Comparison of ENCODE assay signal across 8 mouse cellular contexts in genomic region chr2:128128532-128128931, GRCm38 (mm10). TPM values are rescaled to one million over a fixed set of nuclear protein-coding genes. Genes with fewer than 3 reads are reported as not detected.
A peak's percentile ranks its signal among the peaks of the same experiment; 100 is the strongest.
DNase-seq lines count a peak whose midpoint lies in the region; ATAC-seq and TF ChIP-seq lines count a peak whose summit lies in the region.

No protein-coding gene starts in this region.

- no peaks in the 10 kb centered on the region for H3K9me3 ChIP-seq in intestine, embryonic 15.5 days
- no peaks in the 10 kb centered on the region for H3K9me3 ChIP-seq in midbrain, postnatal 0 days (ENCODE audit: low read length)

- TF ChIP-seq CTCF in layer of hippocampus, adult 2 months (conservative IDR thresholded peaks at IDR 0.05) = no peak
- no peak for TF ChIP-seq CTCF in embryonic fibroblast, embryonic 13.5 days (IDR thresholded peaks at IDR 0.05; ENCODE audit: borderline replicate concordance, insufficient read depth, low read length)
- TF ChIP-seq CTCF in midbrain, postnatal 0 days (IDR thresholded peaks at IDR 0.05) = no peak

- peak overlapping the region; percentile 69; the same call in 1 of the 2 replicates for H3K9ac ChIP-seq in intestine, embryonic 15.5 days
- H3K9ac ChIP-seq in midbrain, postnatal 0 days (replicated peaks; ENCODE audit: low read length, poor library complexity, severe bottlenecking) = no peak overlapping the region

- H3K27me3 ChIP-seq in intestine, embryonic 15.5 days (replicated peaks) = peaks cover 12% of the 10 kb centered on the region
- H3K27me3 ChIP-seq in midbrain, postnatal 0 days (ENCODE audit: insufficient read depth, low read length) = peaks cover 11% of the 10 kb centered on the region; the same call in 1 of the 2 replicates

- peak overlapping the region; percentile 67; the same call in 1 of the 2 replicates for H3K4me3 ChIP-seq in layer of hippocampus, adult 2 months
- H3K4me3 ChIP-seq in embryonic fibroblast, embryonic 13.5 days (ENCODE audit: insufficient read depth, low read length) = peak overlapping the region; percentile 68
- H3K4me3 ChIP-seq in intestine, embryonic 15.5 days (replicated peaks) = peak overlapping the region; percentile 76
- H3K4me3 ChIP-seq in midbrain, postnatal 0 days (ENCODE audit: low read depth, low read length) = peak overlapping the region; percentile 66; the same call in 1 of the 2 replicates

- H3K27ac ChIP-seq in layer of hippocampus, adult 2 months = no peak overlapping the region
- H3K27ac ChIP-seq in embryonic fibroblast, embryonic 13.5 days (ENCODE audit: insufficient read depth, low read length) = no peak overlapping the region
- H3K27ac ChIP-seq in intestine, embryonic 15.5 days = no peak overlapping the region
- H3K27ac ChIP-seq in midbrain, postnatal 0 days (ENCODE audit: low read depth, low read length) = no peak overlapping the region

- no peak for TF ChIP-seq POLR2A in embryonic fibroblast, embryonic 13.5 days (IDR thresholded peaks at IDR 0.05; ENCODE audit: low read depth, low read length)

- 0 out of 2 replicates have a peak, but pooled peaks cover 10% of the 10 kb centered on the region for H3K36me3 ChIP-seq in intestine, embryonic 15.5 days
- no peaks in the 10 kb centered on the region for H3K36me3 ChIP-seq in midbrain, postnatal 0 days (ENCODE audit: insufficient read depth, low read length)

- WGBS in intestine, embryonic 15.5 days = 37% methylated on average over 10 of the region's 10 CpGs
- 24% methylated on average over 10 of the region's 10 CpGs for WGBS in midbrain, postnatal 0 days

- peak overlapping the region; percentile 95 for H3K4me2 ChIP-seq in intestine, embryonic 15.5 days (replicated peaks)
- H3K4me2 ChIP-seq in midbrain, postnatal 0 days (ENCODE audit: low read depth, low read length, poor library complexity, severe bottlenecking) = peak overlapping the region; percentile 98

- no peak for ATAC-seq in intestine, embryonic 15.5 days
- no peak for ATAC-seq in midbrain, postnatal 0 days (ENCODE audit: low FRiP score)

- peaks cover 5% of the 10 kb centered on the region; the same call in 1 of the 2 replicates for H3K4me1 ChIP-seq in embryonic fibroblast, embryonic 13.5 days (ENCODE audit: control insufficient read depth, insufficient read depth, low read length)
- peaks cover 31% of the 10 kb centered on the region for H3K4me1 ChIP-seq in intestine, embryonic 15.5 days (replicated peaks)
- peaks cover 10% of the 10 kb centered on the region; the same call in 1 of the 2 replicates for H3K4me1 ChIP-seq in midbrain, postnatal 0 days (ENCODE audit: insufficient read depth, low read length)

- DNase-seq in layer of hippocampus, adult 2 months (ENCODE audit: low spot score in 2 of 2) = no peak
- no peak for DNase-seq in layer of hippocampus, postnatal 10 days (ENCODE audit: low spot score in 2 of 2)
- no peak for DNase-seq in midbrain, postnatal 0 days (ENCODE audit: low spot score)
- DNase-seq in adrenal gland, adult 8-10 months = no peak
- no peak for DNase-seq in spleen, adult 12 weeks (ENCODE audit: low spot score)
- DNase-seq in right cerebral cortex, postnatal 25 days = no peak

RNA-seq across cellular contexts. Expression of gene Bcl2l11, which starts 2.7 kb away (rescaled TPM):
- 1 to 10 TPM; 5.6 to 9.0 TPM for total RNA-seq in layer of hippocampus, adult 2 months (2021)
- 10 to 100 TPM in 1 of 2 experiments, 1 to 10 TPM in 1; 8.9 to 11.3 TPM for total RNA-seq in layer of hippocampus, postnatal 10 days (2021)
- 16.4 and 22.3 TPM in 2 replicates for polyA plus RNA-seq in embryonic fibroblast, embryonic 13.5 days (2011; ENCODE audit: insufficient read length, low read depth, missing spikeins)
- 12.8 and 13.1 TPM in 2 replicates for polyA plus RNA-seq in intestine, embryonic 15.5 days (2015; fragmentation: Nextera tagmentation; extraction: Ambion mirVana)
- total RNA-seq in midbrain, postnatal 0 days (2014; rRNA removed) = 6.5 and 13.1 TPM in 2 replicates
- polyA plus RNA-seq in midbrain, postnatal 0 days (2015; fragmentation: Nextera tagmentation; extraction: Ambion mirVana) = 3.7 and 5.1 TPM in 2 replicates
- 10 to 100 TPM; 10.2 to 43.3 (median 41.6) TPM for total RNA-seq in adrenal gland, adult 8-10 months (2022)
